Mouse (Mus musculus): ENCODE results near the gene Insl6. TPM values are rescaled to one million over a fixed set of nuclear protein-coding genes. Genes with fewer than 3 reads are reported as not detected.

Gene Insl6
- total and polyA plus RNA-seq, 3 experiments: 5.1 to 11.2 (median 8.5) TPM

GRCm38 (mm10) chr19:29370545-29371283 is 45.6 kb upstream of the Insl6 start:
- DNase-seq (ENCODE audit: extremely low read depth): no peak
- peak overlapping the region; percentile 98 for H3K4me2 ChIP-seq (ENCODE audit: insufficient read depth, low read depth, poor library complexity, severe bottlenecking)
- peak overlapping the region; percentile 88 for H3K9ac ChIP-seq (ENCODE audit: insufficient read depth, low read depth)
- peak; percentile 60; the same call in 1 of the 2 replicates for TF ChIP-seq MAFK (IDR thresholded peaks at IDR 0.05; ENCODE audit: insufficient replicate concordance, low read length)
- TF ChIP-seq ZNF384 (IDR thresholded peaks at IDR 0.05; ENCODE audit: low read depth, low read length): peak; percentile 76
- peak; percentile 27; the same call in 1 of the 2 replicates for TF ChIP-seq MAX (IDR thresholded peaks at IDR 0.05; ENCODE audit: low read length)
- TF ChIP-seq USF1 (IDR thresholded peaks at IDR 0.05; ENCODE audit: low read depth, low read length): no peak
- peak in 1 of 2 experiments; percentile 70; a peak in 2 of 4 replicates for TF ChIP-seq CTCF (conservative IDR thresholded peaks at IDR 0.05 in 1 of 2, IDR thresholded peaks at IDR 0.05 in 1 of 2; ENCODE audit: low read depth in 2 of 2, low read length in 2 of 2)
- TF ChIP-seq SIN3A (IDR thresholded peaks at IDR 0.05; ENCODE audit: low read length): peak; percentile 29; the same call in 1 of the 2 replicates
- peak; percentile 92 for TF ChIP-seq MYC (IDR thresholded peaks at IDR 0.05; ENCODE audit: low read depth, low read length)
- TF ChIP-seq RAD21 (IDR thresholded peaks at IDR 0.05; ENCODE audit: low read depth, low read length): peak; percentile 24
- no peak for TF ChIP-seq CHD1 (IDR thresholded peaks at IDR 0.05; ENCODE audit: low read depth, low read length)
- peak; percentile 30 for TF ChIP-seq SMC3 (IDR thresholded peaks at IDR 0.05; ENCODE audit: low read depth, low read length)
- dilution Hi-C loops (cut with MboI; ENCODE audit: extremely low pct_ligation_motif_present, extremely low pct_unique_long_range_greater_than_20kb, low sequenced_read_pairs): no loop called here
- H3K4me3 ChIP-seq (replicated peaks in 1 of 3; ENCODE audit: low read depth in 2 of 3, low read length in 2 of 3, poor library complexity in 1 of 3): peak overlapping the region; percentile 53 to 71 (median 63)
- H3K9me3 ChIP-seq (replicated peaks; ENCODE audit: low read length): no peaks in the 10 kb centered on the region
- in situ Hi-C loops (cut with MboI; ENCODE audit: low pct_ligation_motif_present, low pct_unique_long_range_greater_than_20kb, low sequenced_read_pairs): loop anchor here (5.0 to 25.0 kb wide), 3 partner anchors 122 to 583 kb away; partner anchors contain the start of genes 9930021J03Rik and Ranbp6
- no peaks in the 10 kb centered on the region for H3K27me3 ChIP-seq (replicated peaks)
- H3K79me2 ChIP-seq (replicated peaks; ENCODE audit: control insufficient read depth, extremely low read depth, insufficient read depth, poor library complexity, severe bottlenecking): peaks cover 50% of the 10 kb centered on the region
- peak overlapping the region; percentile 85 for H3K27ac ChIP-seq (ENCODE audit: insufficient read depth, low read depth)
- peaks cover 6 to 17% of the 10 kb centered on the region in 2 experiments for H3K36me3 ChIP-seq (replicated peaks in 1 of 2; ENCODE audit: control insufficient read depth in 1 of 2, insufficient read depth in 1 of 2, low read length in 1 of 2)
- H3K4me1 ChIP-seq (ENCODE audit: control insufficient read depth in 1 of 2, insufficient read depth in 2 of 2): peaks cover 12 to 26% of the 10 kb centered on the region in 2 experiments

DNA sequence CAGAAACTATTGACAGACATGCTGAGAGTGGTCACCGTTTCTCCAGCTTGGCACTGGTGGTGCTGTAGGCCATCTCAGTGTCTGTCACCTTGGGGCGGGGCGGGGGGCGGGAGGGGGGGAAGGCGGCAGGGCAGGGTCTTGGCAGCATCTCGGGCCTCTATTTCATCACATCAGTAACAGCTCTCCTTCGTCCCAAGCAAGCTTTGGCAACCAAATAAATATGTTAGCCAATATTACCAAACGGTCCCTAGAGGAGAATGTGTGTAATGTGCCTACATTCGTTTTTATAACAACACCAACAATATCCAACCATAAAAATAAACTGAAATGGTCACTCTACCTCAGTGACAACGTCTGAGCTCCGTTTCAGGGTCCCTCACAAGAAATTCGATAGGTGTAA is 45.0 kb upstream of the Insl6 start:
- Histone ChIP-seq H3K9me3 (replicated peaks; ENCODE audit: low read length) (no peaks in the 10 kb centered on the region), H3K79me2 (replicated peaks; ENCODE audit: control insufficient read depth, extremely low read depth, insufficient read depth, poor library complexity, severe bottlenecking) (peaks cover 50% of the 10 kb centered on the region), H3K27ac (ENCODE audit: insufficient read depth, low read depth) (peak overlapping the region; percentile 69; the same call in 1 of the 2 replicates), H3K36me3 (replicated peaks in 1 of 2; ENCODE audit: control insufficient read depth in 1 of 2, insufficient read depth in 1 of 2, low read length in 1 of 2) (peaks cover 6 to 12% of the 10 kb centered on the region in 2 experiments), H3K27me3 (replicated peaks) (no peaks in the 10 kb centered on the region), H3K4me1 (ENCODE audit: control insufficient read depth in 1 of 2, insufficient read depth in 2 of 2) (peaks cover 10 to 26% of the 10 kb centered on the region in 2 experiments), H3K9ac (ENCODE audit: insufficient read depth, low read depth) (peak overlapping the region; percentile 88), H3K4me2 (ENCODE audit: insufficient read depth, low read depth, poor library complexity, severe bottlenecking) (peak overlapping the region; percentile 93), H3K4me3 (replicated peaks in 1 of 3; ENCODE audit: low read depth in 2 of 3, low read length in 2 of 3, poor library complexity in 1 of 3) (peak overlapping the region in 2 of 3 experiments; percentile 51 to 59)
- in situ Hi-C loops (cut with MboI; ENCODE audit: low pct_ligation_motif_present, low pct_unique_long_range_greater_than_20kb, low sequenced_read_pairs): loop anchor here (5.0 to 25.0 kb wide), 3 partner anchors 122 to 583 kb away; partner anchors contain the start of genes 9930021J03Rik and Ranbp6
- no peak for DNase-seq (ENCODE audit: extremely low read depth)
- dilution Hi-C loops (cut with MboI; ENCODE audit: extremely low pct_ligation_motif_present, extremely low pct_unique_long_range_greater_than_20kb, low sequenced_read_pairs): no loop called here
- TF ChIP-seq GABPA (IDR thresholded peaks at IDR 0.05; ENCODE audit: insufficient replicate concordance, low read depth, low read length) (no peak), MAZ (IDR thresholded peaks at IDR 0.05; ENCODE audit: low read depth, low read length) (0 out of 2 replicates have a peak, but pooled peaks have one; percentile 27)

All from CH12.LX (cell line).